Mouse (Mus musculus) layer of hippocampus, adult 2 months (tissue): ENCODE results near the gene Enkur. TPM values are rescaled to one million over a fixed set of nuclear protein-coding genes. Genes with fewer than 3 reads are reported as not detected.
"Not testable (repeated sequence)": the region's sequence is repeated elsewhere in the genome, so short reads cannot be mapped to it uniquely, and the experiment has no call there.

Experiments
- DNase-seq, 2 experiments: peaks; one replicate each; pipeline ENCODE4 v3.0.0; 2022; ENCODE audit warnings: low spot score in 2 of 2
- H3K27ac ChIP-seq: fragments of 200-600 bp; 2 replicates; pipeline ENCODE4 v1.8.1; 2022
- H3K4me3 ChIP-seq: fragments of 200-600 bp; 2 replicates; pipeline ENCODE4 v1.8.1; 2022; ENCODE audit warnings: mild to moderate bottlenecking
- CTCF ChIP-seq: fragments of 200-600 bp; conservative IDR thresholded peaks from 2 replicates; pipeline ENCODE4 v1.8.1; 2022; ENCODE audit warnings: antibody characterized with exemption, mild to moderate bottlenecking, moderate library complexity
- long read RNA-seq, 2 experiments: library from polyadenylated mRNA; stranded (forward); transcript quantifications; one replicate each; pipeline ENCODE4 v2.0.0; 2021; ENCODE audit warnings: borderline mapping rate in 2 of 2
- total RNA-seq, 2 experiments: library from RNA; stranded (reverse); gene quantifications; 2 replicates each; pipeline ENCODE4 v1.2.3; 2021

The Enkur gene
- 1 to 10 TPM; 2.5 TPM for total RNA-seq
- long read RNA-seq, experiment 1, partial matches to known transcripts: 0 of 2 reads
- long read RNA-seq, experiment 1, other reads (novel, unspliced or antisense): 0 of 2 reads
- long read RNA-seq, experiment 2: 0 reads

DNA sequence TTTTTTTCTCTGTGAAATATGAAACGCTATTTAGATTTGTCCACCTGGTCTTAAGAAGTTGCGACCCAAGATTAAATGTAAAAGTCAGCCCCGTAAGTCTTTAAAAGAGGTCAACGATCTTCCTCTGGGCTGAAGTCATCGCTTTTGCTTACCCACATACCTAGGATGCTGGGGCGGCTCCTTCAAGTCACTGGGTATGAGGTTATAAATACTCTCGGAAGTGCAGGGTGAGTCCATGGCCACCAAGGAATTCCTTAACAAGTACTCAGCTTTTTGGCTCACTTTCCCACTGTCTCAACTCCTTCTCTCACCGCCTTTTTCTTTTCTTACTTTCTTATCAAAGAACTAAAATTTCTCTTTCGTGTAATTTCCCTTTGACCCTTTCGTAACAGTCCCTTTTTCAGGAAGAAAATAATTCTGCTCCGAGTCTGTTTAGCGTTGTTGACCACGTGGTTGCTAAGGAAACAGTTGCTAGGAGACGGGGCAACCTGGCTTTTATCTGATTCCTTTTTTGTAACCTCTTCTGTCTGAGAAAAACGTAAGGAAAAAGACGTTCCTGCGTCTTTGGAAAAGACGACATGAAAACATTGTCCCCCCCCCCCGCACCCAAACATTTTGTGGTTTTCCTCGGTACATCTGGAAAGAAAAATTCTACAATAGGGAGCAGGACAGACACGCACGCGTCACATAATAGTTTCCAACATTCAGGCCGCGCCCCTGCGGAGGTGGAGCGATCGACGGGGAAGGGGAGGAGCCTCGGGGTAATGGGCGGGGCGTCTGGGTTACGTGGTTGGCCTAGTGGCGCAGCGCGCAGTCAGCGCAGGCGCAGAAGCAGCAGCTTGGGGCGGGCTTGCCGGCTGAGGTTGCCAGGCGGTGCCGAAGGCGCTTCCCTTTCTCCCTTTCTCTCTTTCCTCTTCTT is at the start of gene Enkur, which contains the start of gene Thnsl1:
TSS of gene Enkur (minus strand) at position 454 of the 919 bp plus-strand sequence.
TSS of gene Thnsl1 (plus strand) at position 813 of the 919 bp plus-strand sequence.
- peak; percentile 97 to 98 for DNase-seq
- no peak; the same call in 1 of the 2 replicates for TF ChIP-seq CTCF
- peak within 1 kb of the TSS; percentile 59 for H3K4me3 ChIP-seq
- peak within 1 kb of the TSS; percentile 94 for H3K27ac ChIP-seq

DNA sequence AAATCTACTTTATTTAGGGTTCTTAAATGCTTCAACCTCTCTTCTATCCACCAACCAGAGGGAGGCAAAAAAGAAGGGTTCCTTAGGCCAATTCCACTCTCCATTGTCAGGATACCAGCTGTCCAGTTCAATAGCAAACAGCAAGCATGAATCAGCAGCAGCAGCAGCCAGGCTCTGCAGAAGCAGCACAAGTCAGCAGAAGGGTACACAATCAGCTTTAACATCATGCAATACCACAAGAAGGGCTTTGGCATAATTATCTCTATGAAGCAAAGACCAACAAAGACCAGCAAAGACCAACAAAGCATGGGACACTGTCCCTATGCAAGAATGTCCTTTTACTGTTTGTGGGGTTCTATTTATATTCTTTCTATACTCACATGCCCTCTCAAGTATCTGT is 49.1 kb upstream of the Enkur start:
- H3K27ac ChIP-seq: no peak overlapping the region
- DNase-seq: no peak
- H3K4me3 ChIP-seq: no peak overlapping the region
- no peak for TF ChIP-seq CTCF

DNA sequence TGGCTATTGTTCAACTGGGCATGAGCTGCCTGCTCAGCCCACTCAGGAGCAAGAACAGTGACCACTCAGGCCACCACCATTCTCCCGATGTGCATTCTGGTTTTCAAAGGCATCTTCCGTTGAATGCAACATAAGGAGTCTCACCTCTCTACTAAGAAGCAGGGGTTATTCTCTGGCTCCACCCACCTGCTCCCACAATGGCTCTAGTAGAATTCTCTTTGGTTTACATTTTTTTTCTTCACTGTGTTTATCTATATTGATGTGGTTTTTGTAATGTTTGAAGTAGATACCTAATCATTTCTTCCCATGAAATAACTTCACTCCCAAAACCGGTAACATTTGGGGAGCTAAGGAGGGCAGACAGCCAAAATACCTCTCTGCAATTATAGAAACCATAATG is 48.5 kb upstream of the Enkur start:
- no peak overlapping the region for H3K4me3 ChIP-seq
- no peak overlapping the region for H3K27ac ChIP-seq
- no peak for TF ChIP-seq CTCF
- DNase-seq: no peak

DNA sequence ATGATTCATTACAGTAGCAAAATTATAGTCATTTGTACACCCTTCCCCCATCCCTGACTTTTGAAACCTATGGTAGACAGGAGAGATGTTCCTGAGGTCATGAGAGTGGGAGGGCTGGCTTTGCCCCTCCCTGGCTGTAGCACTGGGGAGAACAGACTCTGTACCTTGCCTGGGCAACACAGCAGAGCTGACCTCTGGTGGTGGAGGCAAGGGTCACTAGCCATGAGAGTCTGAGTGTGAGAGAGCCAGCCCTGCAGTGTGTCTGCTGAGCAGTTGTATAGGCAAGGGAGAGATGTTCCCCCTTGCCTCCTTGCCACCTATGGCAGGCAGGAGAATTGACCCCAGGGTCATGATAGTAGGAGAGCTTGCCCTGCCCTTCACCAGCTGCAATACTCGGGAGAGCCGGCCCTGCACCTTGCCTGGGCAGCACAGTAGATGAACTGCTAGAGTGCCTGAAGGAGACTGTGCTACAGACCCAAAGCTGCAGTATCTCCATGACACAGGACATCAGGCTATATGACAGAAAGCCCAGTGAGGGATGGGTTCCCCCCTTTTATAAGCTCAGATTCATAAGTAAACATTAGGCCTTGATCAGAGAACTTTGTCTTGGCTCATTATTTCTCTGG is 40.4 kb upstream of the Enkur start:
- DNase-seq: no peak
- Histone ChIP-seq H3K4me3 (no peak overlapping the region), H3K27ac (no peak overlapping the region)
- TF ChIP-seq CTCF: no peak

- no peak for DNase-seq
- Histone ChIP-seq H3K27ac (no peak overlapping the region), H3K4me3 (no peak overlapping the region)
- TF ChIP-seq CTCF: no peak
Measured at GRCm38 (mm10) chr2:21244986-21245385, 39.8 kb upstream of the Enkur start.

GRCm38 (mm10) chr2:21244104-21244503 is 38.9 kb upstream of the Enkur start:
- not testable (repeated sequence) for H3K27ac ChIP-seq, DNase-seq, H3K4me3 ChIP-seq

DNA sequence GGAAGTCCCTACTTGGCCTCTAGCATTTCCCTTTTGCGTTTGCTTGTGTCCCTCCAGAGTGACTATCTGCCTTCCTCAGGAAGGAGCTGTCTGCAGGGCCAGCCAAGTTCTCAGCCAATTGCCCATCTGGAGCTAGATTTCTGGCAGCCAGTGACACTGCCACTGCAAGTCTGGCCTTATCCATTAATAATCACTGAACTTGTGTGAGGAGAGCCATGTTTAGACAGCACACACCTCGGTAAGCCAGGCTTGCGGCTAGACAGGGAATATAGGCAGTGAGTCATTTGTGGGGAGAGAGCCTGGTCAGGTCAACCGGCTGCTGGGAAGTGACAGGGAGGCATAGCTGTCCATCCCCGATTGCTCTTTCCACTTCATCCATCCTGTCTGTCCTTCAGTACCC is 31.7 kb upstream of the Enkur start:
- no peak for TF ChIP-seq CTCF
- no peak for DNase-seq

DNA sequence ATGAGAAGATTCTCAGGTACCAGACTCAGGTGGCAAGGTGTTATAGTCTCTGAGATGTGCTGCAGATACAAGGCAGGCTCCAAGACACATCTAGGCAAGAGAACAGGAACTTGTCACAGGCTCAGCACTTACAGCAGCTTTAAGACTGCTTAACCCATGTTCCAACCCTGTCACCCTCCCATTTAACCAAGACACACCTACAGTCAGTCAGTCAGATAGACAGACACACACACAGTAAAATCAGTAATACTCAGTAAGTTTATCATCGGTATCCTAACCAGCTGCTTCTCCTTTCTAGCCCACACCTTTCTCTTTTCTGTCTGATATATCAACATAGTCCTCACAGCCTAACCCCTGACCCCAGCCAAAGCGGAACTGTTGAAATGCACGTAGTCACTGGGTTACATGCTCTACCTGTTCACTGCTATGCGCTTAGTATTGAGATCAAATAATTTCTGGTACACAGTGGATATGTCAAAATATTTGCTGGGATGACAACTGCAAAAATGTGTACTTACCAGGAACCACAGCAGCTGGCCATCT is 30.8 kb upstream of the Enkur start:
- Histone ChIP-seq H3K4me3 (no peak overlapping the region), H3K27ac (no peak overlapping the region)
- DNase-seq: no peak
- no peak for TF ChIP-seq CTCF

More for the DNA sequence above, 31.7 kb upstream of the Enkur start:
- no peak overlapping the region for H3K27ac ChIP-seq
- H3K4me3 ChIP-seq: no peak overlapping the region

DNA sequence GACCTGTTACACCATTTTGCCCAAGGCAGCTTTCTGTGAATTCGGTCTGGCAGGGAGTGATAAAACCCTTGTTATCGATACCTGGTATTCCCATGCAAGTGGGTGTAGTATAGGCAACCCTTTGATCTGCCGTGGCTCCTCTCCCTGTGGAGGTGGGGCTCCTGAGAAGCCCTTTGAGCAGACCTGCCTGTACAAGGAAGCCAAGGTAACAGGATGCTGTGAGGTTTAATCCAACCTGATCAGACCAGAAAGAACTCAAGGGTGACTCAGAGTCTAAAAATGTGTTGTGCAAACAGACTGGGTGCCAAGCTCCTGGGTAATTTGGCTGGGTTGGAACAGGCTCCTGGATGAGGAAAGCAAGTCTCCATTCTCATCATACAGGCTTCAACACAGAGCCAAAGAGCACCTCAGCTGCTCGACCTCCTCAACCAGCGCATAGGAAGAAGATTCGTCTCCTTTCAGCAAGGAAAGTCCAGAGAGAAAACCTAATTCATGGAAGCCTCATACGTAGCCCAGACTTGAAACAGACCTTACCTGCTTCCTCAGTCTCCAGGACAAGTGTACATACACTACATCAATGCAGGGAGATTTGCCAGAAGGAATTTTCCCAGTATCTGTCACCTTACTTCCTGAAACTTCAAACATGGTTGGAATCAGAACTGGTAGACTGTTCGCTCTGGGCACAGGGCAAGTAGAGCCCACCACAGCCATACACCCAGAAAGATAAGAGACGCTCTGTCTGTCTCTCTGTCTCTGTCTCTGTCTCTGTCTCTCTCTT is 29.9 kb upstream of the Enkur start:
- TF ChIP-seq CTCF: no peak
- H3K4me3 ChIP-seq: no peak overlapping the region
- H3K27ac ChIP-seq: no peak overlapping the region
- no peak for DNase-seq

DNA sequence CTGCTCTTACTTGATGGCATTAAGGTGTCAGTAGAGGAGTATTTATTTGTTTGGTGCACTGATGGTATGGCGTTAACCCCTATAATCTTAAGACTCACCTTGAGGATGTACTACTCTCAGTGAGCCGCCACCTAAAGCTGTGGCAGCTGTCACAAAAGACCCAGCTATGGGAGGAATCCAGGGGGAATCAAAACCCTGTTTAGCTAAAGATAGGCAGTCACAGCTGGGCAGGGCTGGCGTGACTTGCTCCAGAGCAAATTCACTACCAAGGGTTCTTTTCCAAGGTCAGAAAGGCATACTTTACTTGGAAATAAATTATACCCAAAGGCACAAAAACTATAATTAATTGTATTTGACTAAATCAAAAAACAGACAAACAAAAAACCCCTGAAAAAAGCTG is 26.0 kb upstream of the Enkur start:
- H3K27ac ChIP-seq: no peak overlapping the region
- no peak for DNase-seq
- H3K4me3 ChIP-seq: no peak overlapping the region
- no peak for TF ChIP-seq CTCF

DNA sequence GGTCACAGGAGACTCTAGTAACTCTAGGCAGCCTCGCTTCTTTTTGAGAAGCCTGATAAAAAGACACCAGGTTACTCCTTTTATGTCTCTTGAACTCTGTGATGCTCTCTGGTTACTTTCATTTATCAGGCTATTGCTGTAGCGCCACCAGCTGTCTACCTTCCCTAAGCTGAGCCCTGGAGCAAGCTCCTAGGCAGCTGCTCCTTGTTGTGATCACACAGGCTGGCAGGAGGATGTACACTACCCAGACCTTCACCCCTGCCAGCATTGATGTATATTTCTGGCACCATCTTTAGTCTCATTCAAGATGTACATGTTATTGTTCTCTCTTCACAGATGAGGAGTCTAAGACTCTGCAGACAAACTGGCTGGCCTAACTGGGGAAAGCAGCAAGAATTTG is 25.1 kb upstream of the Enkur start:
- no peak for TF ChIP-seq CTCF
- Histone ChIP-seq H3K4me3 (no peak overlapping the region), H3K27ac (no peak overlapping the region)
- no peak for DNase-seq
